In the genomic region with DNA sequence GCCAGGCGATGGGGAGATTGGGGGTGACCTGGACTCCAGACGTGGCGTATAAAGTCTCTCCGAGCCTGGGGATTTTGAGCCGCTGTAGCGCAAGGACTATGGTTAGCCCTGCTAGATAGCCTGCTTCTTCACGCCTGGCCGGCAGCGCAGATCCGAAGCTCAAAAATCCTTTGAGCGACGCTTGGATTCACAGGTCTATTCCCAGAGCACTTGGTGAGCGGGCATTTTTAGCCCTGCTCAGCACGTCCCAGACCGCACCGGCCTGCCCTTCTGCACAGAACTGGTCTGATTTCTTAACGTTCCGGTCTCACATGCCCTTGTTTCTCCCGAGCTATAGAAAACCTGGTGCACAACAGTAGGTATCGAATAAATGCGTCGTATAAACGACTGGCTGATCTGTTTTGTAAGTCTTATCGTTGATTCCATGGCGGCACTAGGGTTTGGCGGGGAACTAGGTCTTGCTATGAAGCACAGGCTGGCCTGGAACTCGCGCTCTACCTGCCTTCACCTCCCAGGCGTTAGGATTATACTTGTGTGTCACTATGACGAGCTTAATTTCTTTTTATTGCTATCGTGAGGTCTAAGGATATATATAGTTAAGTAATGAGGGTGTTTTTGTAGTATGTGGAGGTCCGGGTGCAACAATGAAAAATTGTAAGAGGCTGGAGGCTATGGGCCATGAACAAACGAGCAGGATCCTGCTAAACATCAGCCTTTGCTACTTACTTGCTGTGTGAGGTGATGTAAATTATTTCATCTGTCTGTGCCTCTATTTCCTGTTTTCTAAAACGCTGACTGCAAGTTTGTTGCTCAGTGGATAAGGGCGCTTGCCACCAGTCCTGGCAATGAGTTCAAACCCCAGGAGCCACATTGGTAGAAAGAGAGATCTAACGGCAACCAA, we compare ENCODE assay signal across 7 mouse cellular contexts. TPM values are rescaled to one million over a fixed set of nuclear protein-coding genes. Genes with fewer than 3 reads are reported as not detected.
DNase-seq lines count a peak whose midpoint lies in the region; ATAC-seq and TF ChIP-seq lines count a peak whose summit lies in the region.

No protein-coding gene starts in this region.

- H3K9ac ChIP-seq in neural tube, embryonic 11.5 days (ENCODE audit: low read length) = peak overlapping the region; percentile 77

- no peaks in the 10 kb centered on the region for H3K36me3 ChIP-seq in neural tube, embryonic 11.5 days (ENCODE audit: control insufficient read depth, insufficient read depth, low read length)
- peaks cover 21% of the 10 kb centered on the region for H3K36me3 ChIP-seq in erythroblast, embryonic 14.5 days (ENCODE audit: control insufficient read depth)
- no peaks in the 10 kb centered on the region for H3K36me3 ChIP-seq in myocyte (ENCODE audit: control insufficient read depth, insufficient read depth)

- no peak for TF ChIP-seq POLR2A in myocyte (IDR thresholded peaks at IDR 0.05; ENCODE audit: insufficient read length, low read depth)

- H3K4me1 ChIP-seq in neural tube, embryonic 11.5 days (ENCODE audit: control insufficient read depth, insufficient read depth, low read length) = peaks cover 40% of the 10 kb centered on the region
- H3K4me1 ChIP-seq in erythroblast, embryonic 14.5 days (ENCODE audit: control insufficient read depth) = peaks cover 84% of the 10 kb centered on the region

- 10% methylated on average over 36 of the region's 36 CpGs for WGBS in neural tube, embryonic 11.5 days

- H3K4me2 ChIP-seq in neural tube, embryonic 11.5 days (ENCODE audit: low read depth) = peak overlapping the region; percentile 88
- peak overlapping the region; percentile 73 for H3K4me2 ChIP-seq in myocyte (ENCODE audit: low read depth)

- H3K9me3 ChIP-seq in neural tube, embryonic 11.5 days (ENCODE audit: control insufficient read depth, low read length) = no peaks in the 10 kb centered on the region
- H3K9me3 ChIP-seq in erythroblast, embryonic 14.5 days (ENCODE audit: control insufficient read depth, low read length) = no peaks in the 10 kb centered on the region

- ATAC-seq in neural tube, embryonic 11.5 days (ENCODE audit: insufficient read depth, low FRiP score, low TSS enrichment) = no peak

- peak overlapping the region; percentile 40 for H3K27ac ChIP-seq in neural tube, embryonic 11.5 days (ENCODE audit: low read depth, low read length)

- no peak for DNase-seq in neural tube, embryonic 11.5 days (ENCODE audit: low spot score)
- no peak for DNase-seq in neural tube, embryonic 10.5 days (ENCODE audit: extremely low spot score, low spot score)
- peak; percentile 32 for DNase-seq in adipocyte (ENCODE audit: low spot score)
- DNase-seq in kidney, postnatal 25 days = peak; percentile 42 to 68
- DNase-seq in urinary bladder, adult 2 months (ENCODE audit: low spot score) = no peak

- peak overlapping the region; percentile 16 for H3ac ChIP-seq in myocyte (ENCODE audit: control insufficient read depth, insufficient read length)

- H3K4me3 ChIP-seq in neural tube, embryonic 11.5 days (ENCODE audit: low read depth, low read length) = peak overlapping the region; percentile 95
- peak overlapping the region; percentile 81 for H3K4me3 ChIP-seq in erythroblast, embryonic 14.5 days (replicated peaks)
- peak overlapping the region; percentile 73 for H3K4me3 ChIP-seq in myocyte

- H3K79me2 ChIP-seq in myocyte (ENCODE audit: control insufficient read depth, insufficient read depth) = peaks cover 35% of the 10 kb centered on the region

- no peaks in the 10 kb centered on the region for H3K27me3 ChIP-seq in neural tube, embryonic 11.5 days (ENCODE audit: control insufficient read depth, insufficient read depth, low read length)
- no peaks in the 10 kb centered on the region for H3K27me3 ChIP-seq in erythroblast, embryonic 14.5 days (ENCODE audit: control insufficient read depth)
- no peaks in the 10 kb centered on the region for H3K27me3 ChIP-seq in myocyte (ENCODE audit: control insufficient read depth, insufficient read depth, insufficient read length)

TF ChIP-seq in myocyte, 11 proteins besides CTCF, POLR2A, EP300 and RAD21:
- TF ChIP-seq MYOD1 (IDR thresholded peaks at IDR 0.05; ENCODE audit: control insufficient read depth in 1 of 3, insufficient read length in 2 of 3, low read depth in 2 of 3) (no peak), POLR2AphosphoS2 (IDR thresholded peaks at IDR 0.05; ENCODE audit: insufficient read length, low read depth) (no peak), TCF12 (IDR thresholded peaks at IDR 0.05; ENCODE audit: insufficient read depth, poor library complexity, severe bottlenecking) (no peak), USF1 (IDR thresholded peaks at IDR 0.05; ENCODE audit: low read depth) (no peak), CEBPB (IDR thresholded peaks at IDR 0.05; ENCODE audit: insufficient read depth, poor library complexity, severe bottlenecking) (no peak), REST (IDR thresholded peaks at IDR 0.05; ENCODE audit: insufficient read depth, insufficient read length) (no peak)

RNA-seq across cellular contexts. Expression of gene Bicra, which starts 1.2 kb away (rescaled TPM):
- 7.5 and 8.7 TPM in 2 replicates for polyA plus RNA-seq in neural tube, embryonic 11.5 days (2014; fragmentation: Nextera tagmentation; extraction: Ambion mirVana)
- 2.1 TPM in 2 replicates for polyA plus RNA-seq in erythroblast, embryonic 14.5 days (2012)
- polyA plus RNA-seq in myocyte (2012; fragmentation: generic; extraction: Trizol) = 6.6 TPM
- 3.3 and 7.9 TPM in 2 replicates for polyA plus RNA-seq in urinary bladder, adult 2 months (2012; rRNA removed)

RNA-seq across cellular contexts. Expression of gene Zfp541, which starts 12.7 kb away (rescaled TPM):
- 0.08 TPM in 1 of 2 replicates, not detected in the other for polyA plus RNA-seq in neural tube, embryonic 11.5 days (2014; fragmentation: Nextera tagmentation; extraction: Ambion mirVana)
- polyA plus RNA-seq in erythroblast, embryonic 14.5 days (2012) = 0.01 TPM in 1 of 2 replicates, not detected in the other
- not detected for polyA plus RNA-seq in myocyte (2012; fragmentation: generic; extraction: Trizol)
- 0.06 and 0.07 TPM in 2 replicates for polyA plus RNA-seq in urinary bladder, adult 2 months (2012; rRNA removed)

RNA-seq across cellular contexts. Expression of gene Napa, which starts 49.3 kb away (rescaled TPM):
- polyA plus RNA-seq in neural tube, embryonic 11.5 days (2014; fragmentation: Nextera tagmentation; extraction: Ambion mirVana) = 175 and 184 TPM in 2 replicates
- polyA plus RNA-seq in erythroblast, embryonic 14.5 days (2012) = 42.0 and 85.6 TPM in 2 replicates
- polyA plus RNA-seq in myocyte (2012; fragmentation: generic; extraction: Trizol) = 193 TPM
- 172 and 208 TPM in 2 replicates for polyA plus RNA-seq in urinary bladder, adult 2 months (2012; rRNA removed)

Comparison
In these comparisons a context has a peak if more than half of its experiments do, and no peak if none do; other contexts are left out.
1. DNase-seq: peak in adipocyte (single experiment) and kidney, postnatal 25 days (2 of 2); none in neural tube, embryonic 11.5 days (single experiment), neural tube, embryonic 10.5 days (single experiment) and urinary bladder, adult 2 months (single experiment).
2. Peak in every context shown above with its lines, with median percentiles within 50 percentile points of each other: H3K4me3 ChIP-seq.